Mouse (Mus musculus) heart, adult 8-10 months (tissue): ENCODE measurements around the gene Lhx1. TPM values are rescaled to one million over a fixed set of nuclear protein-coding genes. Genes with fewer than 3 reads are reported as not detected.

Source experiments
- DNase-seq: peaks from one replicate; pipeline ENCODE4 v3.0.0; 2022; ENCODE audit warnings: low spot score
- total RNA-seq, 4 experiments: library from RNA; stranded (reverse); gene quantifications; 2 replicates each; pipeline ENCODE4 v1.2.4; 2022

The Lhx1 gene
- total RNA-seq, 4 experiments from 2014 or later, result not detected

GRCm38 (mm10) chr11:84526451-84526850, 1.1 kb upstream of the Lhx1 start:
- DNase-seq, result no peak

GRCm38 (mm10) chr11:84524511-84525270, 644 bp downstream of the Lhx1 start:
- DNase-seq, result no peak

GRCm38 (mm10) chr11:84523841-84524510, 1.4 kb downstream of the Lhx1 start:
- peak; percentile 11 for DNase-seq

GRCm38 (mm10) chr11:84523321-84523831, 2.0 kb downstream of the Lhx1 start:
- DNase-seq, result no peak

- DNase-seq, result peak; percentile 52
These were observed 2.6 kb downstream of the Lhx1 start for GRCm38 (mm10) chr11:84522577-84523320.

- DNase-seq, result no peak
These were observed 3.5 kb downstream of the Lhx1 start for GRCm38 (mm10) chr11:84521751-84522299.

- no peak for DNase-seq
These were observed 4.3 kb downstream of the Lhx1 start for GRCm38 (mm10) chr11:84521071-84521390.

GRCm38 (mm10) chr11:84520269-84521070, 4.9 kb downstream of the Lhx1 start:
- DNase-seq, result no peak

GRCm38 (mm10) chr11:84519576-84520268, 5.6 kb downstream of the Lhx1 start:
- no peak for DNase-seq

GRCm38 (mm10) chr11:84519036-84519435, 6.3 kb downstream of the Lhx1 start:
- no peak for DNase-seq

- no peak for DNase-seq
These were observed 7.1 kb downstream of the Lhx1 start for GRCm38 (mm10) chr11:84518261-84518660.

GRCm38 (mm10) chr11:84517431-84517830, 7.9 kb downstream of the Lhx1 start:
- no peak for DNase-seq

- no peak for DNase-seq
These were observed 8.7 kb downstream of the Lhx1 start for GRCm38 (mm10) chr11:84516501-84517240.

- peak; percentile 93 for DNase-seq
These were observed 11.9 kb downstream of the Lhx1 start, which contains the start of gene Aatf for GRCm38 (mm10) chr11:84513171-84514116. Gene Aatf, minus strand, starts transcription at chr11:84513522.

- no peak for DNase-seq
These were observed 13.3 kb downstream of the Lhx1 start for GRCm38 (mm10) chr11:84512031-84512430.

- DNase-seq, result no peak
These were observed 21.0 kb downstream of the Lhx1 start for GRCm38 (mm10) chr11:84504296-84504695.

GRCm38 (mm10) chr11:84497944-84498343, 27.4 kb downstream of the Lhx1 start:
- DNase-seq, result no peak

GRCm38 (mm10) chr11:84496901-84497300, 28.4 kb downstream of the Lhx1 start:
- DNase-seq, result no peak

GRCm38 (mm10) chr11:84495774-84496173, 29.6 kb downstream of the Lhx1 start:
- no peak for DNase-seq
